Mouse (Mus musculus): ENCODE results near the gene C2cd5.

- TF ChIP-seq POLR2A (IDR thresholded peaks at IDR 0.05; ENCODE audit: low read depth, low read length) (no peak), CTCF (IDR thresholded peaks at IDR 0.05; ENCODE audit: extremely low read depth, insufficient read depth, insufficient read length, insufficient replicate concordance) (no peak)
These were observed 35.2 kb upstream of the C2cd5 start for GRCm38 (mm10) chr6:143135097-143135496.

Measured in spleen, adult 2 months (tissue).